Mouse (Mus musculus): Measurements from ENCODE around the gene Nck2. TPM values are rescaled to one million over a fixed set of nuclear protein-coding genes. Genes with fewer than 3 reads are reported as not detected.

Nck2 gene
- polyA plus RNA-seq, 1 experiment from 2014 or later = 45.3 TPM

DNA sequence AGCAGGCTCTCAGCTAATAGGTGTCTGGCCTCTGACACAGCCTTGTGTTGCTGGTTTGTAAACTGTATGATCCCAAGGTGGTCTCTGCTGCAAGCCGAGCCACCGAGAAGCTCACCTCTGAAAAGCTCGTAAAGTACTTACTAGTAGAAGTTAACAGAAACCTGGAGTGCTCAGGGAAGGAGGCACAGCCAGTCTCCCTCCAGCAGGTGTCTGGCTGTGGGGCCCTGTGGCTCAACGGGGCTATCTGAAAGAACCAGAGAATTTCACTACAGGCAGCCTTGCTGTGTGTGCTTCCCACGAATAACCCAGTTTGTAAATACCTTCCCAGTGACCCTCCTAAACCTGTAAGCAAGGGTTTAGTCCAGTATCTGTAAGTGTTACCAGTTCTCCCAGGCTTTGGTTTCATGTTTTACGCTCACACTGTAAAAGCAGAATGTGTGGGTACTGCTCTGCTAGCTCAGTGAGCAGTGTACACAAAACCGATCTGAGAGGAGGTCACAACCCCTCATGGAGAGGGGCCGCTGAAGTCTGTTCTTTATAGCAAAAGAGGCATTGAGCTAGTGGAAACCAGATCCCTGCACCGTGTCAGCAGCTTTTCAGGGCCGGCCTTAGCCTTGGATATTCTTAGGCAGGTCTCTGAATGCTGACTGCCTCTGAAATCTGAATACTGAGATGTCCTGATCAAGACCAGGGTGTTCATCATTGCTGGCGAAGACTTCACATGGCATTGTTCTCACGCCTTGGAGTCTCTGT is 111.0 kb downstream of the Nck2 start:
- no peaks in the 10 kb centered on the region for H3K27me3 ChIP-seq
- ATAC-seq (ENCODE audit: low FRiP score, low read depth) = peak; percentile 57; the same call in 1 of the 2 replicates
- H3K4me2 ChIP-seq (replicated peaks) = no peak overlapping the region
- no peak overlapping the region for H3K9ac ChIP-seq
- peak overlapping the region; percentile 65 for H3K27ac ChIP-seq
- no peak overlapping the region for H3K4me3 ChIP-seq
- H3K9me3 ChIP-seq = no peaks in the 10 kb centered on the region
- 40% methylated on average over 12 of the region's 12 CpGs for WGBS
- peaks cover 41% of the 10 kb centered on the region for H3K36me3 ChIP-seq
- H3K4me1 ChIP-seq = peaks cover 35% of the 10 kb centered on the region

DNA sequence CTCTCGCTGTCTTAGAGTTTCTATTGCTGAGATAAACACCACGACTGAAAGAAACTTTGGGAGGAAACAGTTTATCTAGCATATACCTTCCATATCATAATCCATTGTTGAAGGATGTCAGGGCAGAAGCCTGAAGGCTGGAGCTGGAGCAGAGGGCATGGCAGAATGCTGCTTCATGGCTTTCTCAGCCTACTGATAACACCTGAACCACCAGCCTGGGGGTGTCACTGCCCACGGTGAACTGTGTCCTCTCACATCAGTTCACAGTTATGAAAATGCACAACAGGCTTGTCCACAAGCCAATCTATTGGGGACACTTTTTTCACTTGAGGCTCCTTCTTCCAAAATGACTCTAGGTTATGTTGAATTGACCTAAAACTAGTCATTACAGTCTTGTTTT is 114.0 kb downstream of the Nck2 start:
- no peak overlapping the region for H3K27ac ChIP-seq
- no peak for ATAC-seq (ENCODE audit: low FRiP score, low read depth)
- no peak overlapping the region for H3K4me2 ChIP-seq (replicated peaks)
- no peak overlapping the region for H3K4me3 ChIP-seq
- peaks cover 37% of the 10 kb centered on the region for H3K4me1 ChIP-seq
- 88% methylated on average over 3 of the region's 3 CpGs for WGBS
- H3K9me3 ChIP-seq = no peaks in the 10 kb centered on the region
- H3K36me3 ChIP-seq = peaks cover 52% of the 10 kb centered on the region
- no peaks in the 10 kb centered on the region for H3K27me3 ChIP-seq
- no peak overlapping the region for H3K9ac ChIP-seq

DNA sequence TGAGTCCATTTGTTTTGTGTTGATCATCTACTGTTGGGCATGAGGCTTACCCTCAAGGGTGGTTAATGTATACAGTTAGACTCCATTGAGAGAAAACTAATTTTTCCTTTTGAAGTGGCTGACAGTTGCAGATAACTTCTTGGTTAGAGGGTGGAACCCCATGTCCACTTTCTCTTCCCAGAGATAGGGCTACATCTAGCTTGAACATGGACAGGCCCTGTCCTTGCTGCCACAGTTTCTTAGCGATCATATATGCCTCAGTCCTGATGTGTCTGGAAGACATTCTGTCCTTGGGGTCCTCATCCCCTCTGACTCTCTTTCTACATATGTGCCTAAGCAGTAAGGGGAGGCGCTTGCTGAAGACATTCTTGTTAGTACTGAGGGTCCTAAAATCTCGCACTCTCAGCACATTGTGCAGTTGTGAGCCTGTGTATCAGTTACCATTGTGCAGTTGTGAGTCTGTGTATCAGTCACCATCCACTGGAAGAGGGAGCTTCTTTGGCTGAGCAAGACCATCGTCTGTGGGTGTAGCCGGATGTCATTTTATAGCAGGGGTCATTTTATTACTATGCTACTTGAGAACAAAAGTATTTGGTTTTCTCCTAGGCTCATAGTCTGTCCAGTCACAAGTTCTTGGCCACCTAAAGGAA is 114.8 kb downstream of the Nck2 start:
- H3K4me1 ChIP-seq = peaks cover 35% of the 10 kb centered on the region
- 88% methylated on average over 5 of the region's 5 CpGs for WGBS
- no peak overlapping the region for H3K9ac ChIP-seq
- H3K4me3 ChIP-seq = no peak overlapping the region
- H3K36me3 ChIP-seq = peaks cover 48% of the 10 kb centered on the region
- H3K9me3 ChIP-seq = no peaks in the 10 kb centered on the region
- H3K27ac ChIP-seq = no peak overlapping the region
- ATAC-seq (ENCODE audit: low FRiP score, low read depth) = no peak
- H3K4me2 ChIP-seq (replicated peaks) = no peak overlapping the region
- no peaks in the 10 kb centered on the region for H3K27me3 ChIP-seq

DNA sequence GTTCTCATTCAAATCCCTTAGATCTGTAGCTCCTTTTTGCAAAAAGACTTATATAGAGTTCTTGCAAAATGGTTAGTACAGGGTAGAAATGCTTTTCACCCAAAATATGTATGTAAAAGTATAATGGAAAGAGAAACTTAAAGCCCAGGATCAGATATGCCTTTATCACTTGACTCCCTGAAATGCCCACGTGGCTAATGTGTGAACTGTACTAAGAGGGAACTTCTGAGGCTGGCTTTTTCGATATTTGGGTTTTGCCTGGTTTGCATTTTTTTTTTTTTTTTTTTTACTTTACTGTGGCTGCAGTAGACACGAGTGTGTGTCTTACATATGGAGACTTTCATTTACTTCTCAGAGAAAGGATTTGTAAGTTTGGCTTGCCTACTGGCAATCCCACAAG is 116.7 kb downstream of the Nck2 start:
- Histone ChIP-seq H3K27ac (no peak overlapping the region), H3K9me3 (no peaks in the 10 kb centered on the region), H3K4me3 (no peak overlapping the region), H3K4me2 (replicated peaks) (no peak overlapping the region), H3K27me3 (no peaks in the 10 kb centered on the region), H3K36me3 (peaks cover 45% of the 10 kb centered on the region), H3K9ac (no peak overlapping the region), H3K4me1 (peaks cover 17% of the 10 kb centered on the region)
- WGBS = 81% methylated on average over 3 of the region's 3 CpGs
- no peak for ATAC-seq (ENCODE audit: low FRiP score, low read depth)

DNA sequence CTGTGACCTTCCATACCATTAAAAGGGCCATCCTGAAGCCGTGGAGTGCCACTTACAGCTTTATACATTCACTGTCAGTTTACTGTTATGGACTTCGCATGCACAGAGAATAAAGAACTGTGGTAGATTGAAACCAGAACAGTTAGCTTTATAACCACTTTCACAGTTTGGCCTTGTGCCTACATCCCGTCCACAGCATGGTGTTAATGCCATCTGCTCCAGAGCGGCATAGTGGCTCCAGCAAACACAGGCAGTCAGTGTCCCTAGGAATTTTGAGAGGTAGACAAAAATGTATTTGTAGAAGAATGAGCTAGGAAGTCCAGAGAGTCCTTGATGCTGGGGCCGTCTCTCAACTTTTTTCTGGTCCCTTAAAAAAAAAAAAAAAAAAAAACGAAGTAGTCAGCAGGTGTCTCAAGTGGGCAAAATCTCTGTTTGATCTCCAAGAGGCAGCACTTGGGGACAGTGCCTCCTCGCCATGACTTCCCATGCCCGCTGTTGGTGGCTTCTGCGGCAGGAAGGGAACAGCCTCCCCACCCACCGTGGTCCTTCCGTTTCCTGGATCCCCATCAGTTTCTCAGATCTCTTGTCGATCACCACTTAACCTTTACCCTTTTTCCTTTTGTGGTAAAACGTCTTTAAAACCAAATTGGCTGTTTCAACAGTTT is 117.8 kb downstream of the Nck2 start:
- Histone ChIP-seq H3K4me3 (no peak overlapping the region), H3K9me3 (no peaks in the 10 kb centered on the region), H3K4me1 (peaks cover 9% of the 10 kb centered on the region; the same call in 1 of the 2 replicates), H3K27ac (no peak overlapping the region), H3K27me3 (no peaks in the 10 kb centered on the region), H3K9ac (no peak overlapping the region), H3K4me2 (replicated peaks) (no peak overlapping the region), H3K36me3 (peaks cover 40% of the 10 kb centered on the region)
- 73% methylated on average over 13 of the region's 13 CpGs for WGBS
- no peak for ATAC-seq (ENCODE audit: low FRiP score, low read depth)

DNA sequence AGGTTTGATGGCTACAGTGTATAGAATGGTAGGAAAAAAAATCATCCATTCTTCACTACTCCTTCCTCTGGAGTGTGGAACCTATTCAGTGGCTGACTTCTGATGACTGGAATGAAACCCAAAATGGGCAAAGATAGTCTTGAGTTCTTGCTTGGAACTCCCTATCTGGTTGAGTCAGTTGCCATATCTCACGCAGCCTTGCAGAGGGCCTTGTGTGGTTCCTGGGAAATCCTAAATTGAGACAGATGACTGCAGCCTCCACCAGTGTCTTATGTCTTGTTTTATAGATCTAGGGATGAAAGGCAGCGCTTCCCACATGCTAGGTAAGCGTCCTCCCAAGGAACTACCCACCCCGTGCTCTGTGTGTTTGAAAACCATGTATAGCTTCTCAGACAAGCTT is 120.9 kb downstream of the Nck2 start:
- H3K27ac ChIP-seq = no peak overlapping the region
- no peak overlapping the region for H3K4me2 ChIP-seq (replicated peaks)
- H3K4me3 ChIP-seq = no peak overlapping the region
- H3K27me3 ChIP-seq = no peaks in the 10 kb centered on the region
- no peak overlapping the region for H3K9ac ChIP-seq
- H3K4me1 ChIP-seq = peaks cover 7% of the 10 kb centered on the region; the same call in 1 of the 2 replicates
- 90% methylated on average over 4 of the region's 4 CpGs for WGBS
- no peaks in the 10 kb centered on the region for H3K9me3 ChIP-seq
- ATAC-seq (ENCODE audit: low FRiP score, low read depth) = no peak
- peaks cover 47% of the 10 kb centered on the region for H3K36me3 ChIP-seq

DNA sequence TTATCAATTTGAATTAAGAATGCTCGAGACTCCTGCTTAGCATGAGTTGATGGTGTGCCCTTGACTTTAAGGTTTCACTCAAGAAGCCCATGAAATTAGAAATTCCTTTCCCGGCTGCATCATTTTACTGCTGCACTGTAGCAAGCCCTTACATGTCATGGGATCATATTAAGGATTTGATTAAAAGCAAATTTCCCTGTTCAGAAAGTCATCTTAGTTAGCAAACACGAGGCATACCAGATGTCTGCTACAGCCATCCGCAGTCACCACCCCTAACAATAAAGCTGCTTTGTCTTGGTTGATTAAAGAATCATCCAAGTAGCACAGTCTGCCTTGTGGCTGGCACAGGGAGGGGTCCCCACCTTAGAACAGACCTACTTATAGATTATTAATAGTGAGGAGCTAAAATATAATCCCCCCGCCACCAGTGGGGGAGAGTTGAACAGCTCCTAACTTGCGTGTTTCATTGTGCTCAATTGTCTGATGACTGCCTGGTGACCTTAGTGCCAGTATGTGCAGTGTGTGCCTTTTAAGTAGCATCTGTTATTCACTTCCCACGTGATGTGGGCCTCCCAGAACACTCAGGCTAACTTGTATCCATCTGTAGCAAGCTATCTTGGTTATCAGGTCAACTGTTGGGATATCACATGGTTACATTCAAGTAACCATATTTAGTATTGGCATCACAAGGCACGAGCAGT is 122.4 kb downstream of the Nck2 start:
- 71% methylated on average over 8 of the region's 8 CpGs for WGBS
- Histone ChIP-seq H3K27ac (no peak overlapping the region), H3K27me3 (no peaks in the 10 kb centered on the region), H3K9ac (no peak overlapping the region), H3K9me3 (no peaks in the 10 kb centered on the region), H3K4me3 (no peak overlapping the region), H3K36me3 (peaks cover 51% of the 10 kb centered on the region), H3K4me2 (replicated peaks) (no peak overlapping the region), H3K4me1 (peaks cover 6% of the 10 kb centered on the region; the same call in 1 of the 2 replicates)
- no peak for ATAC-seq (ENCODE audit: low FRiP score, low read depth)

DNA sequence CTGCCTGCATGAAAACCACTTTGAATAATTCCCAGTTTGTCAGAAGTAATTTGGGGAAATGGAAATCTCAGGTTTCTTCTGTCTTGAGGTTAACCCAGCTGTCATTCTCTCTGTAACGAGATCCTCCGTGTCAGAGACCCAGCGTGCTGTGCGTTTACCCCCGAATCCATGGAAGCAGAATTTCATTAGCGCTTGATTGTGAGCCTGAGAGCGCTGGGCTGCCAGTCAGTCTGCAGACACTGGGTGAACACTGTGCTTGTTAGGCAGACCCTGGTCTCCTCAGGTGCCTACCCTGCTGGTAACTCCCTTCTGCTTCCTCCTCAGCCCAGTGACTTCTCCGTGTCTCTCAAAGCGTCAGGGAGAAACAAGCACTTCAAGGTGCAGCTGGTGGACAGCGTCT is 124.4 kb downstream of the Nck2 start:
- WGBS = 76% methylated on average over 10 of the region's 10 CpGs
- H3K4me3 ChIP-seq = no peak overlapping the region
- no peaks in the 10 kb centered on the region for H3K9me3 ChIP-seq
- 0 out of 2 replicates have a peak, but pooled peaks cover 3% of the 10 kb centered on the region for H3K4me1 ChIP-seq
- H3K36me3 ChIP-seq = peaks cover 53% of the 10 kb centered on the region
- no peak for ATAC-seq (ENCODE audit: low FRiP score, low read depth)
- H3K9ac ChIP-seq = no peak overlapping the region
- H3K27ac ChIP-seq = no peak overlapping the region
- H3K27me3 ChIP-seq = no peaks in the 10 kb centered on the region
- no peak overlapping the region for H3K4me2 ChIP-seq (replicated peaks)

DNA sequence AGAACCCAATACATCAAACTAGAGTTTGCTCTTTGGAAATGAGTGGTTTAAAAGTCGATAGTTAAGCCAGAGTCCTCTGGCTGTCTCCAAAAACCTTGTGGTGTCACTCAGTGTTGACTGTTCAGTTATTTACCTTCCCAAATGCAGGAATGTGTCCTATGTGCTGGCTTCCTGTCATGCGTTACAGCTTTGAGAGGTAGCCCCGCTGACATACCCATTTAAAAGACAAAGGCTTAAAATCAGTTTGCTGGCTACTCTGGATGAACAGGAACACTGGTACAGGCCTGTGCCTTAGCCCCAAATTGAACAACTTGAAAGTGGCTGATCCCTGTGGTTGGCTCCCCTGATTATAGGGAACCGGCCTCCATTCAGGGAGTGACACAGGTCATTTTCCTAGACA is 126.7 kb downstream of the Nck2 start:
- Histone ChIP-seq H3K4me1 (peaks cover 8% of the 10 kb centered on the region), H3K27ac (no peak overlapping the region), H3K9me3 (no peaks in the 10 kb centered on the region), H3K4me3 (no peak overlapping the region), H3K4me2 (replicated peaks) (no peak overlapping the region), H3K9ac (no peak overlapping the region), H3K36me3 (peaks cover 43% of the 10 kb centered on the region), H3K27me3 (no peaks in the 10 kb centered on the region)
- no peak for ATAC-seq (ENCODE audit: low FRiP score, low read depth)
- WGBS = 93% methylated on average over 4 of the region's 4 CpGs

DNA sequence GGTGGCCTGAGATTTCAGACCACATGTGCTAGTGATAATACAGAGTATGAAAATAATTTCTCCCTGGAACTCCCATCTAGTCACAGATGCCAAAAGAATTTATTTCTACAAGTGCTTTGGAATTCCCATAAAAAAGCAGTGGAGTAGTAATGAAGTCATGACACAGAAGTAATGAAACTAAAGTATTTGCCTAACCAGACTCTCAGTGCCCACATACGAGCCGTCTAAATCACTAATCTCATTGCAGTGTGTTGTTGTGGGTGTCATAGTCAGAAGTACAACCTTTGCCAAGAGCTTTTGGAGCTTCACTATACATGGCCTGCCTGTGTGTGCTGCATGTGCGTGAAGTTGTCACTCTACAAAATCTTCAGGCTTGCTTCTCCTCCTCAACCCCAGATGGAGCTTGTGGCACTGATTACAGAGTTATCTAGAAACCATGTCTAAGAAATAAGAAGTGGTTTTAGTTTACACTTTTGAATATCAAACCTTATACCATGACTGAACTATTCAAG is 130.5 kb downstream of the Nck2 start:
- Histone ChIP-seq H3K9me3 (no peaks in the 10 kb centered on the region), H3K27ac (no peak overlapping the region), H3K9ac (no peak overlapping the region), H3K4me3 (no peak overlapping the region), H3K4me1 (peaks cover 5% of the 10 kb centered on the region), H3K27me3 (no peaks in the 10 kb centered on the region), H3K4me2 (replicated peaks) (no peak overlapping the region), H3K36me3 (peaks cover 21% of the 10 kb centered on the region)
- ATAC-seq (ENCODE audit: low FRiP score, low read depth) = peak; percentile 36; the same call in 1 of the 2 replicates
- WGBS = 39% methylated on average over 3 of the region's 3 CpGs

DNA sequence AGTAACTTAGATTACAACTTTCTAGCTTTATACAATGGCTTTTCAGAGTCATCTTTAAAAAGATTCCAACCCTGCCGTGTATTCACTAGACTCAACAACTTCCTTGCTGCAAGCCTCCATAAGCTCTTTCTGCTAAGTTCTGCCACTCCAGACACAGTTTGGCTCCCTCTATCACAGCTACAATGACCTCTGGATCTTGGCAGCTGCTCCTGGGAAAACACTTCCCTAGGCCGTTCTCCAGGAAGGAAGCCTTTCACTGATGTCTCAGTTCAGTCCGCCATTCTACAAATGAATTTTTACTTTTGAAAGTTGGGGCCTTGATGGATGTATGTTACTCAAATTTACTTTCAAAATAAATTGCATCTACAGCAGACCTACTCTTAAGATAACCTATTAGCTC is 133.0 kb downstream of the Nck2 start:
- Histone ChIP-seq H3K4me1 (peaks cover 5% of the 10 kb centered on the region), H3K4me2 (replicated peaks) (no peak overlapping the region), H3K27me3 (no peaks in the 10 kb centered on the region), H3K9ac (no peak overlapping the region), H3K36me3 (peaks cover 3% of the 10 kb centered on the region), H3K9me3 (no peaks in the 10 kb centered on the region; the same call in 1 of the 2 replicates), H3K4me3 (no peak overlapping the region), H3K27ac (no peak overlapping the region)
- no peak for ATAC-seq (ENCODE audit: low FRiP score, low read depth)
- 90% methylated on average over 3 of the region's 3 CpGs for WGBS
